Mouse (Mus musculus): ENCODE results near the gene Msh4.
A peak's percentile ranks its signal among the peaks of the same experiment; 100 is the strongest.
"Not testable (repeated sequence)": the region's sequence is repeated elsewhere in the genome, so short reads cannot be mapped to it uniquely, and the experiment has no call there.

The Msh4 gene

DNA sequence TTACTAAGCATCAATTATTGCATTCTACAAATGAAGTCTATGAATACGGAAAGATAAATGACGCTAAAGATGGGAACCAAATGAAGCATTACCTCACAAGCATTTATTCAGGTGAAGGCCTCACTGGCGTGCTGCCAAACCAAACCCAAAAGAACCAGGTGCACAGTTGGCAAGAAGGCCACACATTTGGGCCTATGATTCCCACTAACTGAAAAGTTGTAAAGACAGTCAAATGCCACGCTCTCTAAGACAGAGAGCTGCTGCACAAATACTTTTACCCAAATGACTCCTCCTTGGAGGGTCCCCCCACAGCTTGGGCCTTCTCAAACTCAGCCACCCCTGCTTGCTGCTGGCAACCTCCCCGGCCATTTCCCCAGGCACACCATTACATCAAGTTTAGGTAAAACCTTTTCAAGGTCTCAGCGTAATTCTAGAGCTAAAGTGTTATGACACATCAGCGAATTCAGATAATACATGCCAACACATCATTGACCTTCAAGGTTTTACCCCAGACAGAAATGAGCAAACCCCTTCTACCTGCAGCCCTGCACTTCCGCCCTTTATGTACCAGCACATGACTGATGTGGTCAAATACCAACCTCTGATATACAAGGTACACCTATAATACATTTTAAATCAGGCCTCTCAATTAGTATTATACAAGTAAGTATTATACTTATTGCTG lies 5.4 kb upstream of the Msh4 start:
- DNase-seq = peak; percentile 46 to 49

DNA sequence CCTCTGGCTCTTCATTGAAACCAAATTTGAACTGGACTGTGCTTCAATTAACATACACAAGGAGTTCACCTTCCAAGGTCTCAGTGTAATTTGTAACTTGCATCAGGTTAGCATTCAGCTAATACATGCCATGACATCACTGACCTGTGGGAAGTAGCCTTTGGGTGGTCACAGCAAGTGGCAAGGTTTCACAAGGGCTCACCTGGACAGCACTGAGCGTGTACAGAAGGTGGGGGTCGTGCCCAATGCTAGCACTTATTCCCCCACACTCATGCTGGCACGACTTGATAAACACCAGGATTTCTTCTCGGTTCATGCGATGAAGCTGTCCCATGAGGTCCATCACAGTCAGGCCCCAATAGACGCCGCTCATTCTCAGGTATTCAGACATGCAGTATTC lies 4.6 kb upstream of the Msh4 start:
- peak in 1 of 2 experiments; percentile 12 for DNase-seq

DNA sequence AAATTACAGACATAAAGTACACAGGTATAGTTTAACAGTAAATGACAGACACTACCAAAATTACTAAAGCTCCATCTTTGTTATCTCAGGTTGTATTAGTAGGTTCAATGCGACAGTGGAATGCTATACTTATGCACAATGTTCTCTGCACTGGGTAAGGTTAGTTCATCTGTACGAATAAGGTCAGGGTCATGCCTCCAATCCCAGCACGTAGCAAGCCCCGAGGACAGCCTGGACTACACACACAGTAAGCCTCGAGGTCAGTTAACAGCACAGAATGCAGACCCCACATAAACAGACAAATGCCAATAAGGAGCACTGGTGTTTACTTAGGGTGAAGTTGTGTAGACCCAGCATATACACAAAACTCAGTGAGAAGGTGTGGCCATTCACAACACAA lies 3.0 kb upstream of the Msh4 start:
- DNase-seq = no peak

DNA sequence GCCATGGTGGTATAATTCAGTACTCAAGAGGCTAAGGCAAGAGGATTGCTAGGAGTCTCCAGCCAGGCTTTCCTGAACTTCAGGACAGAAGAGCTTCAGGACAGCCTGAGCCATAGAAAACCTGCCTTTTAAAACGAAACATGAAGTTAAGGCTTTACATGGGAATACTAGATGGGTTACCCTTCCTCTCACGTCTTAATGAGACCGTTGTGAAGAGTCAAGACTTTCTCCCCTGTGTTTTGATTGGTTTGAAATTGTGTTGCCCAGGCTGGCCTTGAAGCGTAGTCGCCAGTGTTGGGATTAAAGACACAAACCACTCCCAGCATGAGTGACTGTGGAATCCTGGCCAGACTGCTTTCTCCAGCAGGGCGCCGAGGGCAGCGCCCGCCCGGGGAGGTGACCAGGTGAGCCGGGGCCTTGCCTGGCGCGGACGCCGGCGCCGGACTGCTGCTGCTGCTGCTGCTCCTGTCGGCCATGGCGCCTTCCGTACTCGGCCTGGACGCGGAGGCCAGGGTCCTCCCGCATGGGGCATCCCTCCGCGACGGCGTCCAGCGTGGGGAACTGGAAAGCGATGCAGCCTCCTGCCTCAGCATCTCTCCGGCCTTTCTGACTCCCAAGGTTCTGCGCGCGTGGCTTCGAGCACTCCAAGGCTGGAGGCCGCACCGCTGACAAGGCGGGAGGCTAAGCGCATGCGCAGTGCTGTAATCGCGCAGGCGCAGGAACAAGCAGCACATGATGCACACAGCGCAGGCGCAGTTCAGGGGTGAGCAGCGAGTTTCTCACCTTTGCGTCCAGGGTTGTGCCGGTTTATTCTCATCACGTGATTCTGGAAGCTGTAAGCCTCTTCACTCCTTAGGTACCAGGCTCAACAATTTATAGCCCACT lies 445 bp downstream of the Msh4 start:
- DNase-seq = peak; percentile 12 to 15

DNA sequence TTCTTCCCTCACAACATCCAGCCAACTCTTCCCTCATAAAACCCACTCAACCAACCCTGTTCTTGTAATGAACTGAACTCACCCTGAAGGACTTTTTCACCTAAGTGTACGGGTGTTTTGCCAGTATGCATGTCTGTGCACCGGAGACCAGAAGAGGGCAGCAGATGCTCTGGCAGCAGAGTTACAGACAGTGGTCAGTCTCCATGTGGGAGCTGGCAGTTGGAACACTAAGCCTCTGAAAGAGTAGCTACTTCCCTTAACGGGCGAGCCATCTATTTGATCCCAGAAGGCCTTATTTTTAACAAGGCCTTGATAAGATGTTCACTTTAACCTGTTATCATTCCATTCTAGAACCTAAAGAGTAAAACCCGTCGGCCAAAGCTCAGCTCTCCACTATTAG lies 1.4 kb downstream of the Msh4 start:
- peak; percentile 80 to 81 for DNase-seq

GRCm38 (mm10) chr3:153902595-153902994 lies 3.3 kb downstream of the Msh4 start:
- no peak for DNase-seq

DNA sequence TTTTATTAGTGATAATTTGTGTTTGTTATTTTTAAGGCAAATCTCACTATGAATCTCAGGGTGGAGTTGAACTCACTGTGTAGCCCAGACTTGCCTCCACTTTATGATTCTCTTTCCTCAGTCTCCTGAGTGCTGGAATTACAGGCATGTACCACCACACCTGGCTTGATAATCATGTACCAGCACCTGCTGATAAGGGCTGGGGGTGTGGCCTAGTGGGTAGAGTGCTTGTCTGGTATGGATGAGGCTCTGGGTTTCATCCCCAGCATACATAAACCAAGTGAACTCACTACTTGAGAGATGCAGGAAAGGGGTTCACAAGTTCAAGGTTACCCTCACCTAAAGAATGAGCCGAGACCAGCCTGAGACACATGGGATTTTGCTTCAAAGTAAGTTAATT lies 4.0 kb downstream of the Msh4 start:
- DNase-seq = no peak

- DNase-seq = no peak
Measured at GRCm38 (mm10) chr3:153897216-153897615, 8.7 kb downstream of the Msh4 start.

- DNase-seq = no peak
Measured at GRCm38 (mm10) chr3:153895454-153895853, 10.5 kb downstream of the Msh4 start.

DNA sequence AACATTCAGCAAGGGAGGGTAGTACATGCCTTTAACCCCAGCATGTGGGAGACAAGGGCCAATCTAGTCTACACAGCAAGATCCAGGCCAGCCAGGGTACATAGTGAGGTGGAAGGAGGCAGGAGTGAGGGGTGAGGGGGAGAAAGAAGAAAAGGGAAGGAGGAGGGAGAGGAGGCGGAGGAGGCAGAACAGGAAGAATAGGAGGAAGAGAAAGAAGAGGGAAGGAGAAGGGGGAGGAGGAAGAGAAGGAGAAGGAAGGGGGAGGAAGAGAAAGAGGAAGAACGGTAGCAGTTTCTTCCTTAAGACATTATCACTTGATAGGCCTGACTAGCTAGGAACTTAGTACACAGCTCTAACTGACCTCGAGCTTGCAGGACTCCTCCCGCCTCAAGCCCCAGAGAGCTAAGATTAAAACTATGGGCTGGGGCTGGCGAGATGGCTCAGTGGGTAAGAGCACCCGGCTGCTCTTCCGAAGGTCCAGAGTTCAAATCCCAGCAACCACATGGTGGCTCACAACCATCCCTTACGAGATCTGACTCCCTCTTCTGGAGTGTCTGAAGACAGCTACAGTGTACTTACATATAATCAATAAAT lies 16.7 kb downstream of the Msh4 start:
- no peak for DNase-seq

GRCm38 (mm10) chr3:153888141-153888540 lies 17.8 kb downstream of the Msh4 start:
- no peak for DNase-seq

- peak; percentile 23 to 28 for DNase-seq
Measured at GRCm38 (mm10) chr3:153886296-153886695, 19.6 kb downstream of the Msh4 start.

DNA sequence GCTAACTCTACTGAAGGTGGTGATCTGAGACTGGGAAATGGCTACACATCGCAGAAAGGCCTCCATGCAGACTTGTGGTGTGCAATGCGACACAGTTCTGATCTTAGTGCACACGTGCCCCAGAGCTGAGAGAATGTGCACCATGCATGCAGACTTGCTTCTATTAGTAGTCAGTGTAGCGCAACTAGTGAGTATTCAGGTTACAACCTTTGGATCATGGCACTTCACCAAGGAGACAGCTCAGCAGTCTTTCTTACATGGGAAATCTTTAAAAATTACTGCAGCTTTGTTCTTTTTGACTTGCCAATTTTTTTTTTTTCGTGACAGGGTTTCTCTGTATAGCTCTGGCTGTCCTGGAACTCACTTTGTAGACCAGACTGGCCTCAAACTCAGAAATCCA lies 34.5 kb downstream of the Msh4 start:
- no peak for DNase-seq

GRCm38 (mm10) chr3:153867149-153868136 lies 38.5 kb downstream of the Msh4 start:
- DNase-seq = peak; percentile 22 to 28

GRCm38 (mm10) chr3:153864636-153865429 lies 41.1 kb downstream of the Msh4 start:
- no peak for DNase-seq

DNA sequence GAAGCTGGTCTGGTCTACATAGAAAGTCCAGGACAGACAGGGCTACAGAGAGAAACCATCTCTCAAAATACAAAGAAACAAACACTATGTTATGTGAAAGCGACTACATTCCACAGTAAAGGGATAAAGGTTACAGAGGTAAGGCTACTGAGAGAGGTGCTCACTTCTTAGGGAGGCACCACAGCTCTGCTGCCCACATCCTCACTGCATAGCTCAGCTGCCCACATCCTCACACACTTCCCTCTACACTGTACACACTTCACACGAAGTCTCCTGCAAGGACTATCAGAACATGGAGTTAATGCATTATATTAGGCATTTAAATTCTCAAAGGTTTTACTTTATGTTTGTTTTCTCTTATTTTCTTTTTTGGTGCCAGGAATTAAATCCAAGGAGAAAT lies 42.1 kb downstream of the Msh4 start:
- no peak for DNase-seq

DNA sequence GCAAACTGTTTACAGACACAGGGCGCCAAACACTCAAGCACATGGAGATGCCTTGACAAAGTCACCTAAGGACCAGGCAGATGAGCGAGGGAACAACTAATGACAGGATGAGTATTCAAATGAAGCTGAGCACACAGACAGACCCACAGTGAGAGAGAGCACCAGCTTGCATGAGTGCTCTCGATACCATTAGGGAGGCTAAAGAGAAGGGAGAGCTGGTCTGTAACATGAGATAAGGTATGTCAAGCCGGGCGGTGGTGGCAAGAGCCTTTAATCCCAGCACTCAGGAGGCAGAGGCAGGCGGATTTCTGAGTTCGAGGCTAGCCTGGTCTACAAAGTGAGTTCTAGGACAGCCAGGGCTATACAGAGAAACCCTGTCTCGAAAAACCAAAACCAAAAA lies 45.5 kb downstream of the Msh4 start:
- not testable (repeated sequence) for DNase-seq

DNA sequence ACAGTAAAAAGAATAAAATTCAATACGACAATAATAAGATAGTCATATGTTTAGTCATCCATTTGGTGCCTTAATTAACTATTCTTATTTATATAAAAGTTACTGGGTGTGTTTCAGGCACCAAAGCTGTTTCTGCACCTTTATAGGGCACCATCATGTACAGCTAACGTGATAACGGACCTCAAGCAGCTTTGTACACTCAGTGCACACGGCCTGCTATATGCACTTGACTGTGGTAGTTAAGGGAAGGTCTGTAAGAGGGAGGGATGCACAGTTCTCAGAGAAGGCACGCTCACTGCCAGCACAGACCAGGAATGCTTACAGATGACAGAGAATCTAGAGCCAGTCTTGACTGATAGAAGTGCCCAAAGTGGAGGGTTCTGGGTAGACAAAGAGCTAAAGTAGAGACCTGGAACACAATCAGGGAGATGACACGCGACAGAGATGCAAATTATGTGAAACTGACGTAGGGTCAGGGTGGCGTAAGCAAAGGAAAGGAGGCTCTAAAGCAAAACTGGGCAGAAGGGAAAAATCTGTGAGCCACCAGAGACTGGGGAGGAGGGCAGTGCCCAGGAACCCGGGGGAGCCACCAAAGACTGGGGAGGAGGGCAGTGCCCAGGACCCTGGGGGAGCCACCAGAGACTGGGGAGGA lies 47.5 kb downstream of the Msh4 start:
- DNase-seq = no peak

DNA sequence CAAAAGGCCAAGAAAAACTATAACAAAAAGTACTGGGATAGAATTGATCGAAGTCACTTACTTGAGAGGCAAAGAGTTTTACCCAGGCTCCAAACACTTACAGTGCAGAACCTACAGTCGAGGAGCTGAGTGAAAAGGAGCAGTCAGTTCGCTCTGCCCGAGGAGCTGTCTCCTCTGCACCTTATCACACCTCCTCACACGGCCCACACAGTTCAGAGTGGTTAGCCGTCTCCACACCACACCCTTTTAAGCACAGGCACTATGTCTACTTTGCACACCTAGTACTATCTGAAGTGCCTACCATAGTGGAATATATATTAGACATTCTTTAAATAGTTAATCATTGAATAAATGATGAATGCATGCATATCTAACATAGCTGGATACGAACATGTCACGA lies 53.7 kb downstream of the Msh4 start:
- no peak for DNase-seq

GRCm38 (mm10) chr3:153850759-153851158 lies 55.2 kb downstream of the Msh4 start:
- no peak for DNase-seq

DNA sequence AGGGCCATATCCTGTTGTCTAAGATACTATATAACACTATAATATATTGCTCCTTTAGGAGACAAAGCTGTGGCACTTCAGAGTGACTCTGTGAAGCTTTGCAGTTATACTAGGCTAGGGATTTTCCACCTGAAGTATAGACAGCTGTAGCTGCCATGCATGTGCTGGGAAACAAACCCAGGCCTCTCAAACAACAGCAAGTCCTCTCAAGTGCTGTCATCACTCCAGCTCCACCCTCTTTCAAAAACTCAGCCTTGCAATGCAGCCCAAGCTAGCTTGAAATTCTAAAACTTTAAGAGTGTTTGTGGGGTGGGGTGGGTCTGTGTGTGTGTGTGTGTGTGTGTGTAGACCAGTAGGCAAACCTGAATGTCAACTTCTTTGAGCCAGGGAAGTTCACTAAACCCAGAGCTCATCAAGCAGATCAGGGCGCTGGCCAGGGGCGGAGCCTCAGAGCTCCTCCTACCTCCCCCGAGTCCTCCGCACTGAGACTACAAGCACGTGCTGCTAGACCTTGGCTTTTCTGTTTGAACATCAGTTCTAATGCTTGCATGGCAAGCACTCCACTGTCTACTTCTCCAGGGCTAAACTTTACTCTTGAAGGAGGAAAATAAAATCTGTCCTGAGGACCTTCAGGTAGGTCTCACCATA lies 56.4 kb downstream of the Msh4 start:
- no peak for DNase-seq

Data from cerebellum, postnatal 10 days (tissue).